Mouse (Mus musculus) liver, embryonic 14.5 days (tissue): ENCODE measurements around the gene 1700024G13Rik.

Source experiments
- CTCF ChIP-seq: IDR thresholded peaks from 2 replicates; pipeline ENCODE4 v1.5.1; 2016; ENCODE audit warnings: antibody characterized with exemption, low read depth, control low read depth
- EP300 ChIP-seq: IDR thresholded peaks from 2 replicates; pipeline ENCODE4 v1.6.1; 2016; ENCODE audit warnings: antibody characterized with exemption, low read depth

- no peak for TF ChIP-seq CTCF
- no peak for TF ChIP-seq EP300
Measured at GRCm38 (mm10) chr14:32379395-32380098, 8.6 kb downstream of the 1700024G13Rik start.
